Mouse (Mus musculus) heart, postnatal 36 days (tissue): Measurements from ENCODE around the gene Raet1d. TPM values are rescaled to one million over a fixed set of nuclear protein-coding genes. Genes with fewer than 3 reads are reported as not detected.
"Not testable (repeated sequence)": the region's sequence is repeated elsewhere in the genome, so short reads cannot be mapped to it uniquely, and the experiment has no call there.

Source experiments
- DNase-seq, 2 experiments: peaks; one replicate each; pipeline ENCODE4 v3.0.0; 2021 to 2022
- intact Hi-C: fragments of 180-260 bp; cut with DNase I; formaldehyde crosslinking; loops from one replicate; pipeline ENCODE4 v1.15.1; 2025
- total RNA-seq, 2 experiments: library from RNA; stranded (reverse); gene quantifications; 2 replicates each; pipeline ENCODE4 v1.2.3; 2021

Raet1d gene
- total RNA-seq: not detected

DNA sequence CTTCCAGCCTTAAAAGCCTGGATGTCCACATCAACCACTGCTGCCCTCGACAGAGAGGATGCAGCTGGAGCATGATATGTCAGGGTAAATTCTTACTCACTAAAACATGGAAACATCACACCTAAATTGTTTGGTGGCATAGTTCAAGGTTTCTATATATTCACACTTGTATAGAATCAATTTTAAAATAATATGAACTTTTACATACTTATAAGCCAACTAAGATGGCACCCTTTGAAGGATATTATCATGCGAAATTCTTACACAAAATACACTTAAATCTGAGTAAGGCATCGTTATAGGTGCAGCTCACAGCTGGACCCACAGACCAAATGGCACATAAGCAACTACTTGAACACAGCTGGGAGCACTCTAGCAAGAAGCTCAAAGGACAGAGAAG, at the start of gene Raet1d:
Raet1d (plus strand) TSS at position 301 of the 400 bp plus-strand sequence.
- intact Hi-C loops, DNase-seq: not testable (repeated sequence)

DNA sequence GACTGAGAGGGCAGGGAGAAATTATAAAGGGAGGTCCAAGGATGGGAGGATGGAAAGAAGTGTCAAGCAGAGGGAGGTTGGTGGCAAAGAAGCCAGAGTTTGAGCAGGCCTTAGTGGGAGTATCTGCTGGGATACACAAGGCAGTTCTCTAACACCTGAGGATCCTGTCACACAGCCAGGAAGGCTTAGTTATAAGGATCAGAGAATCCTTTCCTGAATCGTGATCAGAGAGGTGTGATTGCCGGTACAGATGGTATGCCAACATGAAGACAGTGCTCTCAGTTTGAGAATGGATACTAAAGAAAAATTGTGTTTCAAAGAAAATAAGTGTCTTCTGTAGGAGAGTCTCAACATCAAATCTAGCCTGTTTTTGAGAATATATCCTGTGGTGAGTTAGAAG, 37.5 kb upstream of the Raet1d start:
- intact Hi-C loops: no loop called here
- DNase-seq: no peak

DNA sequence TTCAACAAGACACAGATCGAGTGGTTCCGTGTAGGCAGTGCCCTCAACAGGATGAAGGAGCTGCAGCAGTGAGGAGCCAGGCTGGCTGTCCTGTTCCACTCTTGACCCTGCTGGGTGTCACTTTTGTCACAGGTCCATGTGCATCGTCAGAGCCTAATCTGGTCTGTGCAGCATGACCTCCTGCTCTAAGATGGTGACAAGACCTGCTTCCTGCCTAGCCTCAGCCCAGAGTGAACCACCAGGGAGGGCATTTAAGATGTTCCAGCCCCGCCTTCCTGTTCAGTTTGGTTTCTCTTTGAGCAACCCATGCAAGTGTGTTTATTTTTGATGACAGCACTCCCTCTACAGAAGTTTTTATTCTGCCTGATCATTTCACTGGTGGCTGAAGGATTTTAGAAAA, 14.6 kb upstream of the Raet1d start:
- intact Hi-C loops, DNase-seq: not testable (repeated sequence)

GRCm38 (mm10) chr10:22353548-22354195, 6.7 kb upstream of the Raet1d start:
- DNase-seq, intact Hi-C loops: not testable (repeated sequence)

DNA sequence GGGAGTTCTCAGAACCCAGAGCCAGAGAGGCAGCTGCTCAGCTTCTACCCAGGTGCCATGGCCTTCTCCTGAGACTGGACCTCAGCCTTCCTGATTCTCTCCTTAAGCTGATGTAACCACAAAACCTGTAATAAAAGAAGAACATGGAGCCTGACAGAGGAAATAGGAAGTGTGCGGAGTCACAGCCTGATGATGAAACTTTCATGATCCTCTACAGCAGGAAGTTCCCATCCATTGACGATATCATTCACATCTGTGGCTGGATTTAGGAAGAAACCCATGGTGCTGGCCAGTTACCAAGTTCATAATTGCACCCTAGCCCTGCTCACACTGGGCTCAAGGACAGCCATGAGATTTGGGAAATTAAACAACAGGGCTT, 6.2 kb upstream of the Raet1d start:
- intact Hi-C loops: not testable (repeated sequence)

DNA sequence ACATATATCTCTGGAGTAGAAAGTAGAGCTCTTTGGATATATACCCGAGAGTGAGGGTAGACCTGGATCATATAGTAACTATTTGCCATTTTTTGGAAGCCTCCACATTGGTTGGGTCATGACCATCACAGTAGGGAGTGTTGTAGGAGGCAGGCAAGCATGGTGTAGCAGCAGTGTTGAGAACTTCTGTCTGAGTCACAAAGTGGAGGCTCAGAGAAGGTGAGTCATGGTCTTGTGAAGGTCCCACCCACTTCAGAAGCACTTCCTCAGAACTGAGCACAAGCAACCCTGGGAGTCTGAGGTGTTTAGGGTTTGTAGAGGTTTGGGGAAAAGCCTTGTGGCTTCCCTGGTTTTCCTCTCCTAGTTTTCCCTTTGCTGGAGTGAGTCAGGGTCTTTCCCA, 3.0 kb upstream of the Raet1d start:
- intact Hi-C loops, DNase-seq: not testable (repeated sequence)

More for the DNA sequence above, 6.2 kb upstream of the Raet1d start:
- not testable (repeated sequence) for DNase-seq

DNA sequence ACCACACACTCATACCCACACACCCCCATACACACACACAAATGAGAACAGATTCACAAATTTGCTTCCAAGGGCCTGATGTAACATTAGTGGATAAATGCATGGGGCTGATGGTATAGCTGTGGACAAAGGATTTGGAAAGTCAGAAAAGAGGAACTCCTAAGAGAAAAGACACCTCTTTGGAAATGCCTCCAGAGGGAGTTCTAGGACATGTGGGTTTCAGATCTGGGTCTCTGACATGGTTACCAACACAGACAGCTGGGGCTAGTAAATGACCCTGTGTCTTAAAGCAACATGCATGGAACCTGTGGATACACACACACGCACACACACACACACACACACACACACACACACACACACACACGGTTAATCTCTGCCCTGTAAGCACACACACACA, 605 bp downstream of the Raet1d start:
- intact Hi-C loops, DNase-seq: not testable (repeated sequence)

- DNase-seq, intact Hi-C loops: not testable (repeated sequence)
These were observed 1.3 kb downstream of the Raet1d start for GRCm38 (mm10) chr10:22361415-22362352.

GRCm38 (mm10) chr10:22362466-22362865, 2.1 kb downstream of the Raet1d start:
- DNase-seq, intact Hi-C loops: not testable (repeated sequence)

DNA sequence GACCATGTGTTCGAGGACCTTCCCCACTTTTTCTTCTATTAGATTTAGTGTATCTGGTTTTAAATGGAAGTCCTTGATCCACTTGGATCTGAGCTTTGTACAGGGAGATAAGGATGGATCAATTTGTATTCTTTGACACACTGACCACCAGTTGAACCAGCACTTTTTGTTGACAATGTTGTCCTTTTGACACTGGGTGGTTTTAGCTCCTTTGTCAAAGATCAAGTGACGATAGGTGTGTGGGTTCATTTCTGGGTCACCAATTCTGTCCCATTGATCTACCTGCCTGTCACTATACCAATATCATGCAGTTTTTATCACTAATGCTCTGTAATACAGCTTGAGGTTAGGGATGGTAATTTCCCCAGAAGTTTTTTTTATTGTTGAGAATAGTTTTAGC, 4.6 kb downstream of the Raet1d start:
- intact Hi-C loops: not testable (repeated sequence)

GRCm38 (mm10) chr10:22381226-22381625, 20.9 kb downstream of the Raet1d start:
- intact Hi-C loops, DNase-seq: not testable (repeated sequence)

More for the DNA sequence above, 4.6 kb downstream of the Raet1d start:
- DNase-seq: not testable (repeated sequence)

- intact Hi-C loops, DNase-seq: not testable (repeated sequence)
These were observed 29.8 kb downstream of the Raet1d start for GRCm38 (mm10) chr10:22390146-22390545.

DNA sequence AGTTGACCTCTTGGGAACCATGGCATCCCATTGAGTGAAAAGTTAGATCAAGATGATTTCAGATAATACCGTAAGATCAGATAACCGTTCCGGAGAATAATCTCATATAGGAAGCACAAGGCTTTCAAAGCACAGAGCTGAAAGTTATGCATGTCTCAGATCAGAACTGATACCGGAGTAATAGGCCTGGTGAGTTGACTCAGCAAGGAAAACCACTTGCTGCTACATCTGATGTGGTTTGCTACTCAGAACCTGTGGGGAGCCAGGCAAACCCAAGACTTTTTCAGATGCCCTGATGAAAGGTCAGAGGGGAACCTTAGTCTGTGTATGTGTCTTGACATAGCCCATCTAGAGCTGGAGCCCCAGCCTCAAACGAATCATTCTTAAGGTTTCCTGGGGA, 31.3 kb downstream of the Raet1d start:
- intact Hi-C loops: not testable (repeated sequence)

GRCm38 (mm10) chr10:22393028-22393824, 32.9 kb downstream of the Raet1d start:
- intact Hi-C loops, DNase-seq: not testable (repeated sequence)

More for the DNA sequence above, 31.3 kb downstream of the Raet1d start:
- DNase-seq: not testable (repeated sequence)

- not testable (repeated sequence) for DNase-seq
These were observed 36.3 kb downstream of the Raet1d start for GRCm38 (mm10) chr10:22396680-22397079.

DNA sequence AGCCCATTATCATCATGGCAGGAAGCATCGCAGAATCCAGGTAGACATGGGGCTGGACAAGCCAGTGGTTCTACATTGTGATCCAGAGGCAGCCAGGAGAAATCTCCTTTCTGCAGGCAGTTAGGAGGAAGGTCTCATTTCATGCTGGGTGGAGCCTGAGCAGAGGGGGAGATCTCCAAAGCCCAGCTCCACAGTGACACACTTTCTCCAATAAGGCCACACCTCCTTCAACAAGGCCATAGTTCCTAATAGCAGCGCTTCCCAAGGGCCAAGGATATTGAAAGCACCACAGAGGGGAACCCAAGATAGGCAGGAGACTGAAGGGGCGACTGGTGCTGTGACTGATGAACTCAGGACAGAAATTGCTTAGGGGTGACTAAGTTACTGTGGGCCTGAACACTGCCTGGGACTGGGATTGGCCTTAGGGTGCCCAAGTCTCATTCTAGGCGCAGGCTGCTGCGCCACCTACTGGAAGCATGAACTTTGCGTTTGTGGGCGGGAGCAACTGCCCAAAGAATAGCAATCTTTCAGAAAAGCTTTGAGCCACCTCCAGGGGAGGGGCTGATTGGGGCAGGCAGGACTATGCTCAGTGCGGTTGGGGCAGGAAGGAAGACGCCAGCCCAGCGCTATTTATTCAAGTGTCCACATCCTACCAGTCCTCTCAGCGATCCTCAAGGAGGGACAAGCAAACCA, 42.0 kb downstream of the Raet1d start:
- intact Hi-C loops: not testable (repeated sequence)

More at GRCm38 (mm10) chr10:22396680-22397079, 36.3 kb downstream of the Raet1d start:
- intact Hi-C loops: not testable (repeated sequence)

DNA sequence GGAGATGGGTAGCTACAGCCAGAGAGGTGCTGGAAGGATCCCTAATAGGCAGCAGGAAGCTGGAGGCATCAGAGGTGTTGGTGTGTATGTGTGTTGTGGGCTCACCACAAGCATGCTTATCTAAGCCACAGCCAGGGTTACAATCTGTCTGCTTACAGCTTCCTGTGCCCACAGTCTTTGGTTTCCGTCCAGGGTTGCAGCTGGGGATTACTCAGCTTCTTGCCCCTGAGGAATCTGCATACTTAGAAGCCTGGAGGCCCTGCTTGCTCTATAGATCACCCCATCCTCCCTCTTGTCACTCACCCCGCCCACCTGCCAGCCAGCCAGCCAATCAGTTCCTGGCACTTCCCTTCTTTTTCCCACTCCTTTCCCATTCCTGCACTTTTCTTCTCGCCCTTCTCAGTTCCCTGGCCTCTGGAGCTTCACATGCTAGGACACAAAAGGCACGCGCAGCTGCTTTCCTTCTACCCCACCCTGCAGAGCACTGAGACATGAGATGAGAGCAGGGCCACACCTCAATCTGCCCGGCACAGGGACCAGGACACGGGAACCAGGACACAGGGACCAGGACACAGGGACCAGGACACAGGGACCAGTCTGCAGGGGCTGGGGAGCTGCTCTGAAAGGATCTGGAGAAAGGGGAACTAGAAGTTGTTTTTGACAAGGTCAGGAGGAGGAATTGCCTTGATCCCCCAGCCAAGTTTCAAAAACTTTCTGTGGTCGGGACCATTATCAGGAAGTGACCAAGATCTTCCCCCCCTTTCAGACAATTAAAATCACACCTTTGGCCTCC, 53.5 kb downstream of the Raet1d start:
- DNase-seq: peak; percentile 3 to 19
- intact Hi-C loops: not testable (repeated sequence)

More for the DNA sequence above, 42.0 kb downstream of the Raet1d start:
- peak; percentile 41 to 60 for DNase-seq
